Mouse (Mus musculus) heart, embryonic 12.5 days (tissue): ENCODE results near the gene Etfa. TPM values are rescaled to one million over a fixed set of nuclear protein-coding genes. Genes with fewer than 3 reads are reported as not detected.

Experiments
- ATAC-seq: fragments of 200-750 bp; cut with Nextera tagmentation; 2 replicates; pipeline ENCODE4 v1.8.0; 2017; ENCODE audit warnings: moderate TSS enrichment, moderate library complexity; ENCODE audit not compliant: insufficient number of reproducible peaks, low FRiP score
- H3K27ac ChIP-seq: fragments of 300-500 bp; sonication (generic); 2 replicates; pipeline ENCODE4 v1.5.1; 2016; ENCODE audit warnings: mild to moderate bottlenecking, moderate library complexity; ENCODE audit not compliant: poor library complexity, severe bottlenecking
- H3K27me3 ChIP-seq: fragments of 300-500 bp; sonication (generic); replicated peaks from 2 replicates; pipeline ENCODE4 v1.6.1; 2016; ENCODE audit warnings: mild to moderate bottlenecking, moderate library complexity
- H3K36me3 ChIP-seq: fragments of 300-500 bp; sonication (generic); 2 replicates; pipeline ENCODE4 v1.6.1; 2016; ENCODE audit warnings: mild to moderate bottlenecking, moderate library complexity
- H3K4me1 ChIP-seq: fragments of 300-500 bp; sonication (generic); replicated peaks from 2 replicates; pipeline ENCODE4 v1.6.1; 2016; ENCODE audit warnings: mild to moderate bottlenecking
- H3K4me2 ChIP-seq: fragments of 300-500 bp; sonication (generic); 2 replicates; pipeline ENCODE4 v1.6.1; 2016; ENCODE audit warnings: mild to moderate bottlenecking, moderate library complexity
- H3K4me3 ChIP-seq: fragments of 300-500 bp; sonication (generic); 2 replicates; pipeline ENCODE4 v1.5.1; 2016; ENCODE audit warnings: mild to moderate bottlenecking
- H3K9ac ChIP-seq: fragments of 300-500 bp; sonication (generic); 2 replicates; pipeline ENCODE4 v1.6.1; 2016; ENCODE audit warnings: mild to moderate bottlenecking, moderate library complexity
- H3K9me3 ChIP-seq: fragments of 300-500 bp; sonication (generic); replicated peaks from 2 replicates; pipeline ENCODE4 v1.6.1; 2016; ENCODE audit warnings: mild to moderate bottlenecking, moderate library complexity
- WGBS: fragments of 180-500 bp; shearing (Covaris S2); methylation state at CpG from one replicate; pipeline ENCODE4 v1.1.7; 2016; 5-methylcytosine and 5-hydroxymethylcytosine counted together
- polyA plus RNA-seq: library from polyadenylated mRNA; unstranded; fragments of >200 nt; fragmentation: Nextera tagmentation; extraction: Ambion mirVana; gene quantifications from 2 replicates; pipeline ENCODE4 v1.2.1, GENCODE M21; 2016

The Etfa gene
- 318 and 327 TPM in 2 replicates for polyA plus RNA-seq

DNA sequence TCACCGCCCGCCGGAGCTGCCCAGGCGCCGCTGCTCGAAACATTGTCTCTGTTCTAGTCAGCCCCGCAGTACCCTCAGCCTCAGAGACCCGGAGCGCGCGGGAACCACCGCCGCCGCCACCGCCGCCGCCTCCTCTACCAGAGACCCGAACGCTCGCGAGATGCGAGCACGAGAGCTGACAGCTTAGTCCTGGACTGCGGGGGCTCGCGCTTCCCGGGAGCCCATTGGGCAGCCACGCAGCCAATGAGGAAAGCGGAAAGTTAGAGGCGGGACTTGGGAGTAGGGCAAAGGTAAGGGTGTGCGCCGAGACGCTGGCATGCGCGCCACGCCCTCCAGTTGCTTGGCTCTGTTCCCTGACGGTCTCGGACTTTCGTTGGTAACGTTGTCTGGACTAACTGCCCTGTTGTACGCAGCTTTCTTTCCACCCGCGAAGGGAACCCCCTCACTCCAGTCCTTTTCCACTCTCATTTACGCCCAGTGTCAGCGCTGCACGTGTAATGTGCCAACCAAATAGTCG lies at the start of gene Etfa:
Etfa (minus strand) TSS at position 217 of the 517 bp plus-strand sequence.
- ATAC-seq, result peak; percentile 100
- Histone ChIP-seq H3K4me3 (peak within 1 kb of the TSS; percentile 98), H3K36me3 (peaks cover 3% of the 10 kb centered on the region; the same call in 1 of the 2 replicates), H3K9me3 (no peaks in the 10 kb centered on the region), H3K27ac (peak within 1 kb of the TSS; percentile 99), H3K4me2 (peak within 1 kb of the TSS; percentile 81), H3K27me3 (peaks cover 19% of the 10 kb centered on the region), H3K4me1 (peaks cover 16% of the 10 kb centered on the region), H3K9ac (peak within 1 kb of the TSS; percentile 98)
- WGBS, result under 1% methylated on average over 47 of the region's 47 CpGs

DNA sequence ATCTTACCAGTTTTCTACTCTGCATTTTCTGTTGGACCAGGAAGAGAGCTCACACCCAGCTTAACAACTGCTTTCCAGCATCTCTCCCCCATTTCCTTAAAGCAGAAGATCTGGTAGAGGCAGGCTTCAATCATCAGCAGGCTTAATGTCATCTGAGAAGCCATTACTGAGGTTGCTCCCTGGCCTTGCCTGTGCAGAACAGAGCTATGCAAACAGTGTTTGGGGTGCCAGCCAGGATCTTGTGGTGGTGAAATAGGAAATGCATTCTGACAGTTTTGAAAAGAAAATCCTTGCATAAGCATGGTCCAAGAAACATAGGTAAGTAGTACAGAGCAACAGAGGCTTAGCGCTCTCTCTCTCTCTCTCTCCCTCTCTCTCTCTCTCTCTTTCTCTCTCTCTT lies 48.9 kb upstream of the Etfa start:
- H3K27me3 ChIP-seq, result no peaks in the 10 kb centered on the region
- H3K4me2 ChIP-seq, result no peak overlapping the region
- 83% methylated on average over 1 of the region's 1 CpGs for WGBS
- H3K4me3 ChIP-seq, result no peak overlapping the region
- no peak overlapping the region for H3K27ac ChIP-seq
- no peaks in the 10 kb centered on the region for H3K9me3 ChIP-seq
- H3K9ac ChIP-seq, result no peak overlapping the region
- no peaks in the 10 kb centered on the region for H3K36me3 ChIP-seq
- no peak for ATAC-seq
- peaks cover 8% of the 10 kb centered on the region for H3K4me1 ChIP-seq

GRCm38 (mm10) chr9:55554986-55555385 lies 42.9 kb upstream of the Etfa start:
- Histone ChIP-seq H3K4me1 (peaks cover 5% of the 10 kb centered on the region), H3K9ac (no peak overlapping the region), H3K4me2 (no peak overlapping the region), H3K36me3 (no peaks in the 10 kb centered on the region), H3K27ac (no peak overlapping the region), H3K27me3 (0 out of 2 replicates have a peak, but pooled peaks cover 2% of the 10 kb centered on the region), H3K4me3 (no peak overlapping the region), H3K9me3 (no peaks in the 10 kb centered on the region)
- no peak for ATAC-seq
- WGBS, result 8% methylated on average over 1 of the region's 1 CpGs

- Histone ChIP-seq H3K9ac (peak overlapping the region; percentile 24; the same call in 1 of the 2 replicates), H3K27ac (no peak overlapping the region), H3K4me2 (peak overlapping the region; percentile 59), H3K27me3 (peaks cover 51% of the 10 kb centered on the region), H3K4me1 (peaks cover 21% of the 10 kb centered on the region), H3K4me3 (peak overlapping the region; percentile 17), H3K36me3 (no peaks in the 10 kb centered on the region), H3K9me3 (no peaks in the 10 kb centered on the region; the same call in 1 of the 2 replicates)
- no peak for ATAC-seq
- 7% methylated on average over 16 of the region's 16 CpGs for WGBS
These were observed 37.4 kb upstream of the Etfa start for GRCm38 (mm10) chr9:55549302-55549890.

- Histone ChIP-seq H3K9me3 (no peaks in the 10 kb centered on the region; the same call in 1 of the 2 replicates), H3K4me1 (peaks cover 26% of the 10 kb centered on the region), H3K36me3 (no peaks in the 10 kb centered on the region), H3K4me2 (no peak overlapping the region), H3K27me3 (peaks cover 57% of the 10 kb centered on the region), H3K27ac (no peak overlapping the region), H3K4me3 (no peak overlapping the region), H3K9ac (no peak overlapping the region)
- 32% methylated on average over 3 of the region's 3 CpGs for WGBS
- ATAC-seq, result no peak
These were observed 36.8 kb upstream of the Etfa start for GRCm38 (mm10) chr9:55548871-55549270.

GRCm38 (mm10) chr9:55546176-55547010 lies 34.4 kb upstream of the Etfa start:
- 3% methylated on average over 63 of the region's 63 CpGs for WGBS

DNA sequence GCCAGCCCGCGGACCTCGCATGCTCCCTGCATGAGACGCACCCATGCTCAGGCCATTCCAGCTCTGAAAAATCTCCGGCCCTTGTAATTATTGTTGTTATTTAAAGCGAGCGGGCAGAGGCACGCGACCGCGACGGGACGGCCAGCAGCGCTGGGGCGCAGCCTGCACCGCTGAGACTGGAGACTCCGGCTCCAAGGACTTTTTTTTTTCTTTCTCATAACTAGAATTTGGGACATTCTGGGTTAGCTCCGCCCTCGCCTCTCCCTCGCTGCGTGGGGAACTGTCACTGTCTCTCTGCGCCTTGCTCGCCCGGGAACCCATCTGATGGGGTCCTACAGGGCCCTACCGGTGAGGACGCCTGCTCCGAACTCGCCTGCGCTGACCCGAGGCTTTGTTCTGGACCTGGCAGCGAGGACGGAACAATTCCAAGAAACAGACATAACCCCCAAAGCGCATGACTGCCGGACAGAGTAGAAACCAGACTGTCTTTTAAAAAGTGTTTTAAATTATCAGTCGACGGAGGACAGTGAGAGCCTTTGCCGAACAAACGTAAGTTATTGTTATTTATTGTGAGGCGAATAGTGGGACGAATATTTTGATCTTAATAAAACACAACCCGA lies 33.6 kb upstream of the Etfa start:
- Histone ChIP-seq H3K36me3 (no peaks in the 10 kb centered on the region), H3K9ac (no peak overlapping the region; the same call in 1 of the 2 replicates), H3K4me1 (peaks cover 40% of the 10 kb centered on the region), H3K4me3 (peak overlapping the region; percentile 34), H3K9me3 (no peaks in the 10 kb centered on the region; the same call in 1 of the 2 replicates), H3K27ac (no peak overlapping the region), H3K4me2 (peak overlapping the region; percentile 64), H3K27me3 (peaks cover 81% of the 10 kb centered on the region)
- ATAC-seq, result no peak
- WGBS, result 6% methylated on average over 41 of the region's 41 CpGs

More at GRCm38 (mm10) chr9:55546176-55547010, 34.4 kb upstream of the Etfa start:
- H3K27ac ChIP-seq, result no peak overlapping the region
- no peak overlapping the region for H3K9ac ChIP-seq
- H3K4me2 ChIP-seq, result peak overlapping the region; percentile 64
- H3K4me3 ChIP-seq, result peak overlapping the region; percentile 34
- no peaks in the 10 kb centered on the region for H3K36me3 ChIP-seq
- peaks cover 76% of the 10 kb centered on the region for H3K27me3 ChIP-seq
- H3K4me1 ChIP-seq, result peaks cover 40% of the 10 kb centered on the region
- peak; percentile 34; the same call in 1 of the 2 replicates for ATAC-seq
- no peaks in the 10 kb centered on the region; the same call in 1 of the 2 replicates for H3K9me3 ChIP-seq

GRCm38 (mm10) chr9:55544861-55545555 lies 33.0 kb upstream of the Etfa start:
- WGBS, result 2% methylated on average over 30 of the region's 30 CpGs
- H3K9ac ChIP-seq, result peak overlapping the region; percentile 1; the same call in 1 of the 2 replicates
- peaks cover 40% of the 10 kb centered on the region for H3K4me1 ChIP-seq
- no peak overlapping the region for H3K27ac ChIP-seq
- H3K9me3 ChIP-seq, result no peaks in the 10 kb centered on the region; the same call in 1 of the 2 replicates
- H3K36me3 ChIP-seq, result no peaks in the 10 kb centered on the region
- peak overlapping the region; percentile 64 for H3K4me2 ChIP-seq
- peaks cover 80% of the 10 kb centered on the region for H3K27me3 ChIP-seq
- H3K4me3 ChIP-seq, result peak overlapping the region; percentile 34
- ATAC-seq, result no peak

DNA sequence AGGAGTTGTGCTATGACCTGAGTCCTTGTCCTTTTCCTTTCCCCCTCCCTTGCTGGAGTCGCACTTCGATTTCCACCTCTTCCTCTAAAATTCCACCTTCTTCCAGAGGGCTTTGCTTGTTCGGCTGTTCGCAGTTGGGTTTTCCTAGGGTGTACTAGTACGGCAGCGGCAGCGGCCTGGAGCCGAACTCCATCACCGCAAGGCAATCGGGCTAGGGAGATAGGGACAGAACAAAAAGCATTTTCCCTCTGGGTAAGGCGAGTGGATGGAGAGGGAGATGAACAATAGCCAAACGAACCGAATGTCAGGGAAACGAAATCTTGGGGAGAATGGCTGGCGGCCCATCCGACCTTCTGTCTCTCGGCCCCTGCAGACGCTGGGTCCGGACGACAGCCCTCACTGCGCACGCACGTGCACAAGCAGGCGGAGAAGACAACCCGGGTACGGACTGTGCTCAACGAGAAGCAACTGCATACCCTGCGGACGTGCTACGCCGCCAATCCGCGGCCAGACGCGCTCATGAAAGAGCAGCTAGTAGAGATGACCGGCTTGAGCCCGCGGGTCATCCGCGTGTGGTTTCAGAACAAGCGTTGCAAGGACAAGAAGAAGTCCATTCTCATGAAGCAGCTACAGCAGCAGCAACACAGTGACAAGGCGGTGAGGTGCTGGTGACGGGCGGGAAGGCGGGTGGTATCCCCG lies 31.8 kb upstream of the Etfa start:
- peaks cover 44% of the 10 kb centered on the region for H3K4me1 ChIP-seq
- no peaks in the 10 kb centered on the region; the same call in 1 of the 2 replicates for H3K9me3 ChIP-seq
- H3K4me2 ChIP-seq, result peak overlapping the region; percentile 64
- H3K27ac ChIP-seq, result no peak overlapping the region
- under 1% methylated on average over 46 of the region's 46 CpGs for WGBS
- no peaks in the 10 kb centered on the region for H3K36me3 ChIP-seq
- peaks cover 78% of the 10 kb centered on the region for H3K27me3 ChIP-seq
- ATAC-seq, result no peak
- H3K9ac ChIP-seq, result no peak overlapping the region
- H3K4me3 ChIP-seq, result peak overlapping the region; percentile 28

DNA sequence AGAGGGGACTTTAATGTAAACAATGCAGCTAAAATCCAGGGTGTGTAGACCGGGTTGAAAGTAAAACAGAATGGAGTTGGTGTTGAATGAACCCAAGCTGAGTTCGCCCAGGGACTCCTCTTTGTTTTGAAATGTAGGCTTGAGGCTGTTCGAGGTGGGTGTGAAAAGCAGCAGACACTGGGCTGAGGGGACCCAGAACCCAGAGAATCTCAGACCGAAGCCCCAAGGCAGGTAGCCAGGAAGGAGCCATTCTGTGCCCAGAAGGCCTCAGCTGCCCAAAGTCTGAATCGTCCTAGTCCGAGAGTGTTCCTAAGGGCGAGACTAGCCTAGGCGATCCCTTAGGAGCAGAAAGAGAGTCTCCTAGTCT lies 31.3 kb upstream of the Etfa start:
- H3K27me3 ChIP-seq, result peaks cover 78% of the 10 kb centered on the region
- H3K4me2 ChIP-seq, result peak overlapping the region; percentile 64
- H3K9ac ChIP-seq, result no peak overlapping the region
- H3K4me1 ChIP-seq, result peaks cover 44% of the 10 kb centered on the region
- WGBS, result 8% methylated on average over 8 of the region's 8 CpGs
- H3K9me3 ChIP-seq, result no peaks in the 10 kb centered on the region; the same call in 1 of the 2 replicates
- H3K36me3 ChIP-seq, result no peaks in the 10 kb centered on the region
- no peak overlapping the region for H3K27ac ChIP-seq
- no peak for ATAC-seq
- no peak overlapping the region for H3K4me3 ChIP-seq
